17 mouse cellular contexts compared by ENCODE assay signal in the genomic region with DNA sequence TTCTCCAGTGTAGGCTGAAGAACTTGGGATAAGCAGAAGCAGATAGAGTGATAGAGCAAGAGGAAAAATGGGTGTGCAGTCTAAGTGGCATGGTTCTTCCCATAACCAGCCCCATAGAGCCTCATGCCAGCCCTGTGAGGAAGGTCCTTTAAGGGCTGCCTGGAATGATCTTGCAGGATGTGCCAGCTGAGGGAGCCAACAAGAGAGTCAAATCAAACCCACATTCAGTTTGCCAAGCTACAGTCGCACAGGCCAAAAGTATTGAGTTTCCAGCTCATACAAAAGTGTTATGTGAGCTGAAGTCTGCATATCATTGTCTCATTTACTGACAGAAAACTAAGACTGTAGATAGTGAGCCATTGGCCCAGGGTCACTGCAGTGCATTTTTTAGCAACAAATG. TPM values are rescaled to one million over a fixed set of nuclear protein-coding genes. Genes with fewer than 3 reads are reported as not detected.
DNase-seq lines count a peak whose midpoint lies in the region; ATAC-seq and TF ChIP-seq lines count a peak whose summit lies in the region.
"Had no signal": no experiment of that assay in that cellular context is flagged by ENCODE, and none has a peak within 500 bp of the region (broad histone marks: within the 10 kb centered on the region; RNA-seq: fewer than 3 reads in every experiment).

No protein-coding gene starts in this region.

- DNase-seq in adrenal gland, postnatal 10 days = peak; percentile 28
- DNase-seq in adrenal gland, adult 2 months = no peak
- DNase-seq in heart, postnatal 14 days = peak; percentile 20 to 37
- DNase-seq in heart, embryonic 10.5 days (ENCODE audit: low spot score) = no peak
- DNase-seq in midbrain, postnatal 0 days (ENCODE audit: low spot score) = peak; percentile 46
- DNase-seq in skeletal muscle tissue, adult 2 months (ENCODE audit: low read depth, low spot score) = peak; percentile 49
- DNase-seq in urinary bladder, adult 18-20 months (ENCODE audit: low spot score in 2 of 2) = no peak
- DNase-seq: adrenal gland, adult 8-10 months; kidney, postnatal 25 days; liver, postnatal 0 days; thymus, postnatal 14 days had no signal

- no peak overlapping the region for H3K4me2 ChIP-seq in midbrain, postnatal 0 days (ENCODE audit: low read depth, low read length, poor library complexity, severe bottlenecking)
- H3K4me2 ChIP-seq in midbrain, embryonic 15.5 days = no peak overlapping the region
- H3K4me2 ChIP-seq: hindbrain, embryonic 12.5 days; stomach, embryonic 15.5 days had no signal

- H3K9me3 ChIP-seq in heart, embryonic 10.5 days = peaks cover 5% of the 10 kb centered on the region; the same call in 1 of the 2 replicates
- no peaks in the 10 kb centered on the region for H3K9me3 ChIP-seq in midbrain, postnatal 0 days (ENCODE audit: low read length)
- no peaks in the 10 kb centered on the region for H3K9me3 ChIP-seq in midbrain, embryonic 15.5 days
- H3K9me3 ChIP-seq: stomach, embryonic 15.5 days had no signal

- intact Hi-C loops in heart, postnatal 14 days (cut with DNase I) = no loop called here

- ATAC-seq in midbrain, postnatal 0 days (ENCODE audit: low FRiP score) = no peak
- no peak for ATAC-seq in midbrain, embryonic 15.5 days (replicated peaks)
- ATAC-seq: intestine, embryonic 16.5 days; liver, postnatal 0 days had no signal

- no peak overlapping the region for H3K9ac ChIP-seq in midbrain, postnatal 0 days (replicated peaks; ENCODE audit: low read length, poor library complexity, severe bottlenecking)
- no peak overlapping the region for H3K9ac ChIP-seq in midbrain, embryonic 15.5 days
- H3K9ac ChIP-seq: hindbrain, embryonic 12.5 days; liver, postnatal 0 days; stomach, embryonic 15.5 days had no signal

- WGBS in heart, embryonic 10.5 days = 93% methylated on average over 1 of the region's 1 CpGs
- 90% methylated on average over 1 of the region's 1 CpGs for WGBS in midbrain, postnatal 0 days
- WGBS in midbrain, embryonic 15.5 days = 90% methylated on average over 1 of the region's 1 CpGs

- no peak overlapping the region for H3K4me3 ChIP-seq in heart, embryonic 10.5 days
- H3K4me3 ChIP-seq in midbrain, postnatal 0 days (ENCODE audit: low read depth, low read length) = no peak overlapping the region
- no peak overlapping the region for H3K4me3 ChIP-seq in midbrain, embryonic 15.5 days
- H3K4me3 ChIP-seq: hindbrain, embryonic 12.5 days; stomach, embryonic 15.5 days had no signal

- peaks cover 18% of the 10 kb centered on the region for H3K4me1 ChIP-seq in heart, embryonic 10.5 days
- H3K4me1 ChIP-seq in midbrain, postnatal 0 days (ENCODE audit: insufficient read depth, low read length) = peaks cover 3% of the 10 kb centered on the region; the same call in 1 of the 2 replicates
- H3K4me1 ChIP-seq in midbrain, embryonic 15.5 days = no peaks in the 10 kb centered on the region

- H3K27me3 ChIP-seq in heart, embryonic 10.5 days (ENCODE audit: insufficient read depth, poor library complexity, severe bottlenecking) = no peaks in the 10 kb centered on the region
- H3K27me3 ChIP-seq in midbrain, postnatal 0 days (ENCODE audit: insufficient read depth, low read length) = no peaks in the 10 kb centered on the region
- no peaks in the 10 kb centered on the region for H3K27me3 ChIP-seq in midbrain, embryonic 15.5 days (replicated peaks)
- H3K27me3 ChIP-seq: hindbrain, embryonic 12.5 days; stomach, embryonic 15.5 days had no signal

- H3K36me3 ChIP-seq in heart, embryonic 10.5 days = no peaks in the 10 kb centered on the region; the same call in 1 of the 2 replicates
- no peaks in the 10 kb centered on the region for H3K36me3 ChIP-seq in midbrain, postnatal 0 days (ENCODE audit: insufficient read depth, low read length)
- no peaks in the 10 kb centered on the region for H3K36me3 ChIP-seq in midbrain, embryonic 15.5 days (replicated peaks)
- H3K36me3 ChIP-seq: hindbrain, embryonic 12.5 days; stomach, embryonic 15.5 days had no signal

- no peak for TF ChIP-seq CTCF in midbrain, postnatal 0 days (IDR thresholded peaks at IDR 0.05)

- no peak overlapping the region for H3K27ac ChIP-seq in heart, embryonic 10.5 days
- H3K27ac ChIP-seq in midbrain, postnatal 0 days (ENCODE audit: low read depth, low read length) = no peak overlapping the region
- H3K27ac ChIP-seq in midbrain, embryonic 15.5 days = no peak overlapping the region
- H3K27ac ChIP-seq: hindbrain, embryonic 12.5 days; stomach, embryonic 15.5 days had no signal

RNA-seq across cellular contexts. Expression of a gene that starts 53.7 kb away (rescaled TPM):
- not detected for total RNA-seq in adrenal gland, postnatal 10 days (2021)
- under 1 TPM in 1 of 2 experiments, not detected in 1; 0.83 TPM for total RNA-seq in adrenal gland, adult 2 months (2021)
- polyA plus RNA-seq in adrenal gland, adult 2 months (2012; rRNA removed) = not detected in 2 replicates
- total RNA-seq in heart, postnatal 14 days (2021) = not detected
- not detected in 2 replicates for polyA plus RNA-seq in heart, embryonic 10.5 days (2016; fragmentation: Nextera tagmentation; extraction: Ambion mirVana)
- total RNA-seq in midbrain, postnatal 0 days (2014; rRNA removed) = not detected in 2 replicates
- polyA plus RNA-seq in midbrain, postnatal 0 days (2015; fragmentation: Nextera tagmentation; extraction: Ambion mirVana) = not detected in 2 replicates
- not detected in 2 replicates for polyA plus RNA-seq in midbrain, embryonic 15.5 days (2015; fragmentation: Nextera tagmentation; extraction: Ambion mirVana)
- polyA plus RNA-seq: frontal cortex, adult 2 months; hindbrain, embryonic 12.5 days; limb, embryonic 14.5 days; stomach, embryonic 15.5 days had no signal

Comparison
In these comparisons a context has a peak if more than half of its experiments do, and no peak if none do; other contexts are left out.
1. DNase-seq: peak in adrenal gland, postnatal 10 days (single experiment), heart, postnatal 14 days (2 of 2), midbrain, postnatal 0 days (single experiment) and skeletal muscle tissue, adult 2 months (single experiment); none in adrenal gland, adult 2 months (single experiment), heart, embryonic 10.5 days (single experiment) and urinary bladder, adult 18-20 months (0 of 2).